Mouse (Mus musculus): ENCODE results near the gene Lcor. TPM values are rescaled to one million over a fixed set of nuclear protein-coding genes. Genes with fewer than 3 reads are reported as not detected.

Lcor gene
- total RNA-seq, 2 experiments from 2014 or later: 17.3 to 18.7 TPM

- intact Hi-C loops (cut with DNase I): no loop called here
- no peak for DNase-seq (ENCODE audit: extremely low spot score in 1 of 2, low spot score in 2 of 2)
Measured at GRCm38 (mm10) chr19:41466475-41466874, 16.0 kb upstream of the Lcor start.

- DNase-seq (ENCODE audit: extremely low spot score in 1 of 2, low spot score in 2 of 2): no peak
- intact Hi-C loops (cut with DNase I): no loop called here
Measured at GRCm38 (mm10) chr19:41473566-41474135, 8.8 kb upstream of the Lcor start.

GRCm38 (mm10) chr19:41474943-41475342 is 7.5 kb upstream of the Lcor start:
- intact Hi-C loops (cut with DNase I): loop anchor here (5.0 kb wide), 1 partner anchor 383 kb away; no protein-coding TSS in a partner anchor
- DNase-seq (ENCODE audit: extremely low spot score in 1 of 2, low spot score in 2 of 2): peak in 1 of 2 experiments; percentile 29

- DNase-seq (ENCODE audit: extremely low spot score in 1 of 2, low spot score in 2 of 2): no peak
- intact Hi-C loops (cut with DNase I): loop anchor here (5.0 kb wide), 1 partner anchor 384 kb away; no protein-coding TSS in a partner anchor
Measured at GRCm38 (mm10) chr19:41476530-41477249, 5.7 kb upstream of the Lcor start.

- intact Hi-C loops (cut with DNase I): loop anchor here (5.0 kb wide), 1 partner anchor 164 kb away; no protein-coding TSS in a partner anchor
- no peak for DNase-seq (ENCODE audit: extremely low spot score in 1 of 2, low spot score in 2 of 2)
Measured at GRCm38 (mm10) chr19:41481030-41481886, 1.2 kb upstream of the Lcor start.

- DNase-seq (ENCODE audit: extremely low spot score in 1 of 2, low spot score in 2 of 2): no peak
- intact Hi-C loops (cut with DNase I): loop anchor here (5.0 kb wide), 1 partner anchor 165 kb away; no protein-coding TSS in a partner anchor
Measured at GRCm38 (mm10) chr19:41481887-41482189, 599 bp upstream of the Lcor start.

GRCm38 (mm10) chr19:41482909-41483444 is 540 bp downstream of the Lcor start:
- intact Hi-C loops (cut with DNase I): loop anchor here (5.0 kb wide), 1 partner anchor 166 kb away; no protein-coding TSS in a partner anchor

GRCm38 (mm10) chr19:41483445-41484040 is 1.1 kb downstream of the Lcor start:
- peak in 1 of 2 experiments; percentile 43 for DNase-seq (ENCODE audit: extremely low spot score in 1 of 2, low spot score in 2 of 2)
- intact Hi-C loops (cut with DNase I): loop anchor here (5.0 kb wide), 1 partner anchor 166 kb away; no protein-coding TSS in a partner anchor

More at GRCm38 (mm10) chr19:41482909-41483444, 540 bp downstream of the Lcor start:
- DNase-seq (ENCODE audit: extremely low spot score in 1 of 2, low spot score in 2 of 2): peak; percentile 49 to 91

- DNase-seq (ENCODE audit: extremely low spot score in 1 of 2, low spot score in 2 of 2): no peak
- intact Hi-C loops (cut with DNase I): loop anchor here (5.0 kb wide), 1 partner anchor 167 kb away; no protein-coding TSS in a partner anchor
Measured at GRCm38 (mm10) chr19:41484361-41484760, 1.9 kb downstream of the Lcor start.

GRCm38 (mm10) chr19:41495382-41496032 is 13.1 kb downstream of the Lcor start:
- no peak for DNase-seq (ENCODE audit: extremely low spot score in 1 of 2, low spot score in 2 of 2)
- intact Hi-C loops (cut with DNase I): no loop called here

- intact Hi-C loops (cut with DNase I): no loop called here
- DNase-seq (ENCODE audit: extremely low spot score in 1 of 2, low spot score in 2 of 2): no peak
Measured at GRCm38 (mm10) chr19:41496058-41496457, 13.6 kb downstream of the Lcor start.

GRCm38 (mm10) chr19:41507872-41508271 is 25.4 kb downstream of the Lcor start:
- no peak for DNase-seq (ENCODE audit: extremely low spot score in 1 of 2, low spot score in 2 of 2)
- intact Hi-C loops (cut with DNase I): no loop called here

GRCm38 (mm10) chr19:41514836-41515235 is 32.4 kb downstream of the Lcor start:
- no peak for DNase-seq (ENCODE audit: extremely low spot score in 1 of 2, low spot score in 2 of 2)

GRCm38 (mm10) chr19:41515549-41515948 is 33.1 kb downstream of the Lcor start:
- intact Hi-C loops (cut with DNase I): no loop called here
- no peak for DNase-seq (ENCODE audit: extremely low spot score in 1 of 2, low spot score in 2 of 2)

More at GRCm38 (mm10) chr19:41514836-41515235, 32.4 kb downstream of the Lcor start:
- intact Hi-C loops (cut with DNase I): no loop called here

GRCm38 (mm10) chr19:41517006-41517405 is 34.6 kb downstream of the Lcor start:
- DNase-seq (ENCODE audit: extremely low spot score in 1 of 2, low spot score in 2 of 2): no peak
- intact Hi-C loops (cut with DNase I): no loop called here

GRCm38 (mm10) chr19:41519121-41519520 is 36.7 kb downstream of the Lcor start:
- intact Hi-C loops (cut with DNase I): no loop called here
- no peak for DNase-seq (ENCODE audit: extremely low spot score in 1 of 2, low spot score in 2 of 2)

- no peak for DNase-seq (ENCODE audit: extremely low spot score in 1 of 2, low spot score in 2 of 2)
- intact Hi-C loops (cut with DNase I): no loop called here
Measured at GRCm38 (mm10) chr19:41522246-41522645, 39.8 kb downstream of the Lcor start.
